Mouse (Mus musculus) CD4-positive, CD25-positive, alpha-beta regulatory T cell, adult 4 months (primary cell): ENCODE data around the gene Taar7b. TPM values are rescaled to one million over a fixed set of nuclear protein-coding genes. Genes with fewer than 3 reads are reported as not detected.

Experiments
- polyA plus RNA-seq, 2 experiments: library from polyadenylated mRNA; unstranded; fragments of 100-300 nt; shearing (Covaris generic); gene quantifications; one replicate each; pipeline ENCODE4 v1.2.1; 2017

Gene Taar7b
- polyA plus RNA-seq, 2 experiments from 2014 or later, result not detected

Other genes with a start within 250 kb of the Taar7b start
- gene Rps12, start 212.7 kb upstream of the Taar7b start, polyA plus RNA-seq, result 100 to 1,000 TPM; 121 to 593 TPM
- not detected for gene Slc18b1, start 203.0 kb upstream of the Taar7b start, polyA plus RNA-seq
- under 1 TPM in 1 of 2 experiments, not detected in 1; 0.17 TPM for gene Vnn3, start 148.5 kb upstream of the Taar7b start, polyA plus RNA-seq
- gene Vnn1, start 105.3 kb upstream of the Taar7b start, polyA plus RNA-seq, result not detected
- not detected for gene Taar1, start 79.6 kb upstream of the Taar7b start, polyA plus RNA-seq
- gene Taar2, start 61.4 kb upstream of the Taar7b start, polyA plus RNA-seq, result not detected
- not detected for gene Taar3, start 50.4 kb upstream of the Taar7b start, polyA plus RNA-seq
- gene Taar4, start 39.4 kb upstream of the Taar7b start, polyA plus RNA-seq, result not detected
- not detected for gene Taar5, start 29.2 kb upstream of the Taar7b start, polyA plus RNA-seq
- gene Taar6, start 14.3 kb upstream of the Taar7b start, polyA plus RNA-seq, result not detected
- not detected for gene Taar7a, start 6.5 kb upstream of the Taar7b start, polyA plus RNA-seq
- not detected for gene Taar7d, start 27.3 kb downstream of the Taar7b start, polyA plus RNA-seq
- gene Taar7e, start 37.7 kb downstream of the Taar7b start, polyA plus RNA-seq, result under 1 TPM in 1 of 2 experiments, not detected in 1; 0.30 TPM
- not detected for gene Taar7f, start 49.6 kb downstream of the Taar7b start, polyA plus RNA-seq
- not detected for gene Taar8a, start 76.6 kb downstream of the Taar7b start, polyA plus RNA-seq
- not detected for gene Taar8b, start 92.4 kb downstream of the Taar7b start, polyA plus RNA-seq
- not detected for gene Taar8c, start 102.0 kb downstream of the Taar7b start, polyA plus RNA-seq
- not detected for gene Taar9, start 109.6 kb downstream of the Taar7b start, polyA plus RNA-seq
- 10 to 100 TPM; 21.2 to 25.6 TPM for gene Stx7, start 149.4 kb downstream of the Taar7b start, polyA plus RNA-seq
- not detected for gene Moxd1, start 223.6 kb downstream of the Taar7b start, polyA plus RNA-seq